Mouse (Mus musculus): ENCODE data around the gene 4930432K21Rik.

The 4930432K21Rik gene

DNA sequence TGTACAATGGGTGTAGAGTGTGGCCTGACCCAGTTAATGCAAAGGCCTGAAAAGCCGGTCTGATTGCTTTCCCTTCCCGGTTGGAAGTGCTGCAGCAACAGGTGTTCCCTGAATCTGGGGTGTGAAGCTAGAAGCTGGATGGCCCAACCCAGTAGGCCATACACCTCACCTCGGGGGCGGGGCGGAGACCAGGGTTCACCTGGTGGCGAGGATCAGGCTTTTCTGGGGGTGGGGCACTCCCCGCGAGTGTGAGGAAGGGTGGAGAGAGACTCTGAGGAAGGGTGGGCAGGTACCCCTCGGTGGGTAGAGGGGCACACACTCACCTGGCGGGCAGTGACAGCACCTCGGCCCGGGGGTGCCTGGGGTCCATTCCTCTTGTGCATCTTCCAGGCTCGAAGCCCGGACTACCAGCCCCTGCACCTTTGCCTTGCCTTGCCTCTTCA, 480 bp upstream of the 4930432K21Rik start:
- DNase-seq (ENCODE audit: extremely low spot score, low spot score), result no peak

GRCm38 (mm10) chr8:84148531-84148850, 666 bp downstream of the 4930432K21Rik start:
- no peak for DNase-seq (ENCODE audit: extremely low spot score, low spot score)

DNA sequence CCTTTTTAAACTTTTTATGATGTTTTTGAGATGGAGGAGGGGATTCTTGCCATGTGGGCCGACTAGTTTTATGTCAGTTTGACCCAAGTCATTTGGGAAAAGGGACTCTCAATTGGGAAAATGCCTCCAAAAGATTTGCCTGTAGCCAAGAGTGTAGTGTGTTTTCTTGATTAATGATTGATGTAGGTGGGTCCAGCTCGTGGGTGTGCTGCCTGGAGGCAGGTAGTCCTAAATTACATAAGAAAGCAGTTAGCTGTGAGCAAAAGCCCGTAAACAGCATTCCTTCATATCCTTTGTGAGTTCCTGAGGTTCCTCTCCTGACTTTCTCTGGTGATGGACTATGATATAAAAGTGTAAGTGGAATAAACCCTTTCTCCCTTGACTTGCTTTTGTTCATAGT, 1.4 kb downstream of the 4930432K21Rik start:
- DNase-seq (ENCODE audit: extremely low spot score, low spot score), result no peak

GRCm38 (mm10) chr8:84157620-84158019, 9.8 kb downstream of the 4930432K21Rik start:
- DNase-seq (ENCODE audit: extremely low spot score, low spot score), result no peak

DNA sequence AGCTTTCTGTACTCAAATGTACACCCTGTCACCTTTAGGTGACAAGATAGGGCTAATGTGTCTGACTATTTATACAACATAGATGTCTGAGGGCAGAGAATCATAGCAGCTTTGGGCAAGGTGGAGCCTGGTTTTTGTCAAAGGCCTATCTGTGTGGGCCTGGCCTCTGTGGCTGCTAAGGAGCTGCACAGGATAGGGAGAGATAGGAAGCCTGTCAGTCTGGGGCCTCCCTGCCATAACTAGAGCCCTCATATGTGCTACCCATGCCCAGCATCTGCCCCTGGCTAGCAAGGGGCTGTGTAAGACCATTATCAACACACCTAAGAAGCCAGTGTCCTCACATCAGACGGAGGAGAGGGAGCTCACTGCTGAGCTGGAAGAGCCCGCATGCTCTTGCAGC, 19.9 kb downstream of the 4930432K21Rik start:
- DNase-seq (ENCODE audit: extremely low spot score, low spot score), result no peak

- no peak for DNase-seq (ENCODE audit: extremely low spot score, low spot score)
Measured at GRCm38 (mm10) chr8:84170096-84170495, 22.3 kb downstream of the 4930432K21Rik start.

DNA sequence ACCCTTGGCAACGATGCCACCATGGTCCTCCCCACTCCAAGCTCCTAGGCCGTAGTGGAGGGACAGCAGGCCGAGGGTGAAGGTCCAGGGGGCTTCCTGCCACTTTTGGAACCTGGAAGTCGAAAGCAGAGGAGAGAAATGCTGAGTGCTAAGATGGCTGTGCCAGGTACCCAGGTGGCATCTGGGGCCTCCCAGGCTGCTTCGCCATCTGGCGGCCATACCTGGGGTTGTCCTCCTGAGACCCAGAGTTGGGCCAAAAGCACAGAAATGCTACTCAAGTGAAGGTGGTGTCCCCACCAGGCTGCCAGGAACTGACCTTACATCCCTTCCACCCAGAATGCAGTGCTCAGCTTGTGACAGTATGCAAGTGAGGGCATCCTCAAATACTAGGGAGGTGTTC, 26.0 kb downstream of the 4930432K21Rik start:
- no peak for DNase-seq (ENCODE audit: extremely low spot score, low spot score)

- no peak for DNase-seq (ENCODE audit: extremely low spot score, low spot score)
Measured at GRCm38 (mm10) chr8:84176560-84176959, 28.7 kb downstream of the 4930432K21Rik start.

GRCm38 (mm10) chr8:84177405-84177804, 29.6 kb downstream of the 4930432K21Rik start:
- no peak for DNase-seq (ENCODE audit: extremely low spot score, low spot score)

DNA sequence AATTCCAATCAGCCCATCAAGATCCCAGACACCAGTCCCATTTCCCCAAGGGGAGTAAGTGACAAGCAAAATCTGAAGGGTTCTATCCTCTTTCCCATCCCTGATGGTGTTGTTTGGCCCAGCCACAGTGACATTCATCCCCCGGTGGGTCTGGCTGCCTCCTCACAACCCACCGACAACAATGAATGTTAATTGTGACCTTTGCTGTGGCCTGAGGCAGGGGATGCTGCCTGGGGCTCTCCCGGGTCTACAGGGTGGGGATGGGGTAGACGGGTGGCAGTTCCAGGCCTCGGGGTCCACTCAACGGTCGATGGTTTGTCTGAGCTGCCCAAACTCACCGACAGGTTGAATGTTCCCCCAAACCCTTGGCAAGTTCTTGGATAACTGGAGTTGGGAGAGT, 30.8 kb downstream of the 4930432K21Rik start:
- DNase-seq (ENCODE audit: extremely low spot score, low spot score), result no peak

DNA sequence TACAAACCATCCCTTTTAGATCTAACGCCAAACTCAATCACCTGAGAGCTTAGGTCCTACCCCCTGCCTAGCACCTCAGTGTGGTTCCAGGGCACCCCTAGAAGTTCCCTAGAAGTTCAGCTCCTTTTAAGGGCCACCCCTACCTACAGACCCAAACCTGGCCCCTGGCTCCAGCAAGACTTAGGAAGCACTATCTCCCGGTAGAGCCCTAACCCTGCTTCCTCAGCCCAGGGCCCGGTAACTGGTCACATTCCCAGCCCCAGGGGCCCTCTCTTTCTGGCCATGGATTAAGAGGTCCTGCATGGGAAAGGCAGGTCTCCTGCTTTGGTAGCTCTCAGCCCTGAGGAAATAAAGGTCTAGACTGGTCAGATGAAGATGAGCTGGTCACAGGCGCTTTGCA, 32.1 kb downstream of the 4930432K21Rik start:
- peak; percentile 53 for DNase-seq (ENCODE audit: extremely low spot score, low spot score)

DNA sequence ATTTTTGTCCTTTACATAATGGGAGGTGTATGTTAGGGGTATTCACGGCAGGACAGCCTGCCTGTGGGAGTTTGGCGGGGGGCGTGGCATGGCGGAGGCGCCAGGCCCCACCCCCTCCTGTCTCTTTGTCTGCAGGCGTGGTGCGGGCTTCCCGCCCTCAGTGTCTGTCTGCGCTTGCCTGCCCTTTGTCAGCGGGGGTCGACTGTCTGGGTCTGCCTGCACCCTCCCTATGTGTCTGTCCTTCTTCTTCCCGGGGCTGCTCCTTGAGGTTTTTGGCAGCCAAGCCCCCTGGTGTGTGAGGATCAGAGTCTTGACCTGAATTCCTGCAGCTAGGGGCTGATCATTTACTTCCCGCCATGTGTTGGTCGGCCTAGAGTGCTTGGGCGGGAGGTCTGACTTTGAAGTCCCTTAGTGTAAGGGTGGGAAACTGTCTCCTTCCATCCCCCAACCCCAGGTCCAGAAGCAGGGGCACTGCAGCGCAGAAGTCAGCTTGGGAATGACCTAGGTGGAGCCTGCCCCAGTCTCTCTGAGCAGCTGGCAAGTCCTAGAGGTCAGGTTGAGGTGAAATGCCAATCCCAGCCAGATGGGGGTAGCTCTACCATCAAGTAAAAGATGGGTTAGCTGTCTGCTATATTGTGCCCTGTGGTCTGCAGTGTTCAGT, 32.8 kb downstream of the 4930432K21Rik start:
- DNase-seq (ENCODE audit: extremely low spot score, low spot score), result peak; percentile 89

DNA sequence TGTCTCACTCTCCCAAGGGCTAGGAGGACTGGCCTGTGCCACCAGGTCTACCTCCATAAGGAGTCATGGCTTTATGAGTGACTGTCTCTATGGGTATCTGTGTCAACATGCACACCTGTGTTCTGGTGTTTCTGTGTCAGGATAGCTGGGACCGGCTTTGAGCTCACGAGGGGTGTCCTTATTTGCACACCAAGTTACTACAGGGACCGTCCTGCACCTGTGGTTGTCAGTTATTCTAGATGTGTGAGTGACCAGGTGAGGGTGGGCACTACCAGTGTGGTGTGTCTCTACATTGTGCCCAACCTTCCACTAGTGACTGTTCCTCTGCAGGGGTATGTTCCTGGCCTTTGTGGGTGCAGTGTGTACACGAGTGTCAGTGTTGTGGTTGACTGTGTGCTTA, 35.0 kb downstream of the 4930432K21Rik start:
- DNase-seq (ENCODE audit: extremely low spot score, low spot score), result no peak

DNA sequence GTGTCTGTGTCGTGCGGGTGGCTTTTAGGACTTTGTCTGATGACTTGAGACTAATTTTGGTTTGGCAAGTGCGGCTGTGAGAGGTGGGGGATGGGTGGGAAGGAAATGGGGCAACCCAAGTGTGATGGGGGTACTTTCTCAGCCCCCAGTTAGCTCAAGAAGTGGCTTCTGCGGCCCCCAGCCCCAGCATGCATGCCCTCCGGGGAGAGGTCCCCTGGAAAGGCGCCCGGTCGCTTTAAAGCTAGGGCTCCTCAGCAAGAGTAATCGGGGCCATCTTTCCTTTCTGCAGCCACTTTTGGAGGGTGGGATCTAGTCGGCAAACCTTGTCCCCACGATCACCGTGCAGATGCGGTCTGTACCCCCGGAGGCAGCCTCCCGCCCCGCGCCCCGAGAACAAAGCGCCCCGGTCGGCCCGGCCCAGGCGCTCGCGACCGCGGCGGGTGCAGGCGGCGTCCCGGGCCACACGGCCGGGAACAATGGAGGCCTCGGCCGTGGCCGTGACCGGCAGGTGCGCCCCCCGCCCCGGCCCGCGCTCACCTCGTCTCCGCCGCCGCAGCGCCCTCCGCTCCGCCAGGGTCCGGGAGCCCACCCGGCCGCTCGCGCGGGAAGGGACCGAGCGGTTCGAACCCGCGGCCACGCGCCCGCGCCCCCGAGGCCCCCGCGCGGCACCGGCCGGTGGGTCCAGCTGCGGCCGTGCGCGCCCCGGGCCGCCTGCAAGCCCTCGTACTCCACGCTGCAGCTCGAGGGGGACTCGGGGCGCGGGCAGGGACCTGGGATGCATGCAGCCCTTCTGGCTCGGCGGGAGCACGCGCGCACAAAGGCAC, 35.6 kb downstream of the 4930432K21Rik start:
- DNase-seq (ENCODE audit: extremely low spot score, low spot score), result peak; percentile 74

DNA sequence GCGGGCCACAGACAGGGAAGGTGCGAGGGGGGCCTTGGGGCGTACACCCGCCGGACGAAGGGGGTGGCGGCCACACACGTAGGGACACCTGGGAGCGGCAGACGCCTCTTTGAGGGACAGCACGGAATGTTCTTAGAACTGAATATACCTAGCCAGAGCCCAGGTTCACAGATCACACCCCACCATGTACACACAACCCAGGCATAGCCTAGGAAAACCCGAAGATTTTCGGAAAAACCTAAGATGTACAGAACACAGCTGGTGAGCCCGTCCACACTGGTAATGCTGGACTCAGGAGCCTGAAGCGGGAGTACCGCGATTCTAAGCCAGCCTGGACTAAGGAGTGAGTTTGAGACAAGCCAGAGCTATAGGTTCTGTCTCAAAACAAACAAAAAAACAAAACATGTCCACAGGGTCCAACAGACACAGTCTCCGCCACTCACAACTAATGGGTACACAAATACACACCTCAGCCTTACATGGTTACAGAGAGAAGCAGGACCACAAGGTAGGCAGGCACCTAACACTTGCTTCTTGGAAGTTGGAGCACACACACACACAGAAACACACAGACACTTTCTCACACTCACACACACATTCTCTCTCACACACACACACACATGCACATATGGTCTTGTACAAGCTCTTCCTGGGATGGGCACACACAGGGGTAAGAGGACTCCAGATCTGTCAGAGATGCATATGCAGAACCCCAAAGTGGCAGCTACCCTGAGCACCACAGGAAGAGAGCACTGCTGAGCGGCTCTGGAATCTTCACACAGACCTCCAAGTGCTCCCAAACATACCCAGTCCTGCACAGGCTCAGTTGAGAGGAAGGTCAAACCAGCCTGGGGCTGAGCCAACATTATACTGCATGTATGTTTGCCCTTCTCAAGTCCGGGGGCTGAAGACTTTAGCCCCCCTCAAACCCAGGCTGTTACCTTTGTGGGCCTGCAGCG, 36.5 kb downstream of the 4930432K21Rik start:
- no peak for DNase-seq (ENCODE audit: extremely low spot score, low spot score)

DNA sequence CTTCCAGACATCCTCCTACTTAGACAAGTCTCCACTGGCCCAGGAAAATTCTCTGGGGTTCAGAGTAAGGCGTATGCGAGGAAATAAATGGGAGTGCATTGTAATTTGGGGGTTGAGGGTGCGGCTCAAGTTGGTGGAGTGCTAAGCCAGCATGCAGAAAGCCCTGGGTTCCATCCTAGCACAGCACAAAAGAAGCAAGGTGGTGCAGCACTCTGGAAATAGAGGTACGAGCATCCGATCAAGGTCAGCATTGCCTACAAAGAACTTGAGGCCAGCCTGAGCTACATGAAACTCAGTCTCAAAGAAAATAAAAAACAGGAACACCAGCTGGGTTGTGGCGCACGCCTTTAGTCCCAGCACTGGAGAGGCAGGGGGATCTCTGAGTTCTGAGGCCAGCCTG, 37.3 kb downstream of the 4930432K21Rik start, which contains the start of gene Nanos3:
Gene Nanos3, minus strand, starts transcription at position 101 of the 400 bp plus-strand sequence.
- DNase-seq (ENCODE audit: extremely low spot score, low spot score), result no peak

DNA sequence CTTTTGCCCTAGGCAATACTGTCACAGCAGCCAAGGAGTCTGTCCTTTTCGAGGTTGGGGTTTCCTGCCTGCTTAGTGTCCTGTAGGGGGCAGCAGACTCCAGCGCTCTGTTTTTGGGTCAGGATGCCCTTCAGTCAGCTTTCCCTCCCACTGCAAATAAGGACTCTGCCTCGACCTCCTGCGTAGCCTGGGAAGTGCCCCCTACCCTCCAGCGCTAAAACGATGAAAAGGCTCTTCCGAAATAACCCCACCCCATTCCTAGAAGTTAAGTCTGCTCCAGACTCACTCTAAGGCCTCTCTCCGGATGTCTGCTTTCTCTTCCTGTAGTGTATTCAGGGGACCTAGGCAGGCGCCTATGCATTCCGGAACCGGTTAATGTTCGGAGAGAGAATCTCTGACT, 38.7 kb downstream of the 4930432K21Rik start:
- peak; percentile 81 for DNase-seq (ENCODE audit: extremely low spot score, low spot score)

- DNase-seq (ENCODE audit: extremely low spot score, low spot score), result peak; percentile 76
Measured at GRCm38 (mm10) chr8:84187065-84187755, 39.4 kb downstream of the 4930432K21Rik start.

DNA sequence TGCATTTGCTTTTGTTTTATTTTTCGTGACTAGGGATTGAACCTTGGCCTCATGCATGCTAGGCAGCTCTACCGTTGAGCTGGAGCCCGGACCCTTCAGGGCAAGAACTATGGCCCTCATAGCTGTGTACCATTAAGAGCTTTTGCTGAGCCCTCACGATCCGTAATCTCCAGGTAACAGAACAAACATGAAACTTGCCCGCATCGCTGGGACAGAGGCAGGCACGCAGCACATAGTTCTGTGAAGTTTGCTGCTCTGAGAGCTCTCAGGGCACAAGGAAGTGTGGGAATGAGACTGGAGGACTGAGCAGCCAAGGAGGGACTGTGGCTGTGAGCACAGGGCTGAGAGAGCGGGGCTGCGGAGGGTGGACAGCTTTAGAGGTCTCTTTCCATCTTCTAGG, 40.8 kb downstream of the 4930432K21Rik start:
- no peak for DNase-seq (ENCODE audit: extremely low spot score, low spot score)

DNA sequence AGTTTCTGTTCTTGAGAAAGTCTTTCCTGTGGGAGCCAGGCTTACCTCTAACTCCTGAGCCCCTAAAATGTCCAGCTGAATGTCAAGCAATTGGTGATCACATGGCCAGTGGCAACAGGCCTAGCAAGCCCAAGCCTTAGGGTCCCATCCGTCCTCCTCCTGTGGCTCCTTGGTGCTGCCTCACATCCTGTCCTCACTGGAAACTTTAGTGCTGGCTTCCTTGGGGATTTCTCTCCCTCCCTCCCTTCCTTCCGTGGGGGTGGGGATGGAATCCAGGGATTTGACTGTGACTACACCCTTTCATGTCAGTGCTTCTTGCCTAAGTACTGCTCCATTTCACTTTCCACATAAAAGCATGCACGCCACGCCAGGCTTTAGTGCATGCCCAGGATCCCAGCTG, 41.8 kb downstream of the 4930432K21Rik start:
- DNase-seq (ENCODE audit: extremely low spot score, low spot score), result no peak
